Mouse (Mus musculus): ENCODE results near the gene Emid1.

Gene Emid1

DNA sequence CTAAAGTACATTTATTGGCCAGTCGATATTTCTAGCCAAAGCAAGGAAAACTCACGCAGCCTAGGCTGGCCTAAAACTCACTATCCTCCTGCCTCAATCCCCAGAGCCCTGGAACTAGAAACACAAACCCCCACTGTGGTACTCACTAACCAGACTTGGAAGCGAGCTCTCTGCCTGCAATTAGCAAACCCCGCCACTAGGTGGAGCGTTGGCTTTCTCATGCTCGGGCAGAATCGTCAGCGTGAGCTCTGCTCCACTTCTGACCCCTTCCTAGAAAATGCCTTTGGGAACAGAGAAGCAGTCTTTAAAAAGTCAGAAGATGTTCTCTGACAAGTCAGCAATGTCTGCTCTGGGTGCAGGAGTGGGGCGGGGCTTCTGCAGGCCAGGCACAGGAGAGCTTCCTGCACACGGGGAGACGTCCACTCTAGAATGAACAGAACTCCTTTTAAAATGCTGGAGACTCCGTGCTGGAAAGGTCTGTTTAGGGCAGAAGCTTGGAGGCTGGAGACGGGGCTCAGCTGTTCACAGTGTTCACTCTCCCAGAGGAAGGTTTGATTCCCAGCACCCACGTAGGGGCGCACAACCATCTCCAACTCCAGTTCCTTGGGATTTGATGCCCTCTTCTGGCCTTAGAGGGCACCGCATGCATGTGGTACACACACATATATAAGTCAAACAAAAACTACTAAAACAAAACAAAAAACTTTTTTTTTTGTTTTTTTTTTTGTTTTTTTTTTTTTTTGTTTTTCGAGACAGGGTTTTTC, 8.8 kb upstream of the Emid1 start:
- no peak for DNase-seq (ENCODE audit: low spot score in 2 of 2)

DNA sequence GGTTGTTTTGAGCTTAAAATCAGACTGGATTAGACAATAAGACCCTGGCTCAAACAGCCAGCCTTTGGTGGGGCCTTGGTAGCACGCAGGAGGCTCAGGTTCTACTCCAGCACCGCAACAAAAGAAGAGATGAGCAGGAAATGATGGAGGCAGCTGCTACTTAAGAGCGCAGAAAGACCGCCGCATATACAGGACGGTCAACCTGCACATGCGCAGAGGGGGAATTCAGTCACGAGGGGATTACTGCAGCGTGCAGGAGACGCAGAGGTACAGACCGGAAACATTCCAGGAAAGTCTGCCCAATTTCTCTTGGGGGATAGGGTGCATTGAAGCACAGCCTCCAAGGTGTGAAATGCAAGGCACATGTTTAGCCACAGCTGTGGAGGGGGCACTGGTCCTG, 6.0 kb upstream of the Emid1 start:
- DNase-seq (ENCODE audit: low spot score in 2 of 2), result no peak

DNA sequence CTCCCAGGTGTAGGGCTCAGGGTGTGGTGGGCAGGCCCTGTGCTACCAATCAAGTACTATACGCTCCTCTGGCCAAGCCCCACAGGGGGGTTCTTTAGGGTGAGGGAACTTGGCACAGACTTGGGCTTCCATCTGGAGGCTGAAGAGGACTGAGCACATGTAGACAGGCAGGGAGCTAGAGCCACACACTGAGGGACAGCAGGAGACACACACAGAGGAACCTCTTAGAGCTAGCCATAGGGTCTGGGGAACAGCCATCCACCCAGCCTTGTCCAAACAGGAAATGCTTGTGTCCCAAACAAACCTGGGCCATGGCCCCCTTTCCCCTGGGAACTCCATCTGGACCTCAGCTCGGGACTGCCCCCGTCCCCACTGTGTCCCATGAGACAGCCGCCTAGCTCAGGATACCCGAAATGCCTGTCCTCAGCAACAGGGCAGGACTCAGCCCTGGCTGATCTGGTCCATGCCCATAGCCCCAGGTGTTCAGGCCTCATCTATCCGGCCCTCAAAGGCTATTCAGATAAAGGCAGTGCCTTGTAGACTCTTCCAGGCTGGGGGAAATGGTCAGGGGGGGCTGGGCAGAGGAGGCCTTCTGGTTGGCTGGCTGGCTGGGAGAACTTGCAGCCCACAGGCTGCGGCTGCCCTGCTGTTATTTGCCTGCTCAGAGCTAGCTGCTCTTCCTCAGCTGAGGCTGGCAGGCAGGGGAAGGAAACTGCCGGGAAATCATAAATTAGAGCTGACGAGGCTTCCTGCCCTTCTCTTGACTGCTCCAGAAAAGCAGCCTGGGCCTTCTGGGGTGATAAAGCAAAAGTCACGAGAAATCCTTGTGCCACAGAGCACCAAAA, 3.1 kb upstream of the Emid1 start:
- DNase-seq (ENCODE audit: low spot score in 2 of 2), result peak in 1 of 2 experiments; percentile 40

DNA sequence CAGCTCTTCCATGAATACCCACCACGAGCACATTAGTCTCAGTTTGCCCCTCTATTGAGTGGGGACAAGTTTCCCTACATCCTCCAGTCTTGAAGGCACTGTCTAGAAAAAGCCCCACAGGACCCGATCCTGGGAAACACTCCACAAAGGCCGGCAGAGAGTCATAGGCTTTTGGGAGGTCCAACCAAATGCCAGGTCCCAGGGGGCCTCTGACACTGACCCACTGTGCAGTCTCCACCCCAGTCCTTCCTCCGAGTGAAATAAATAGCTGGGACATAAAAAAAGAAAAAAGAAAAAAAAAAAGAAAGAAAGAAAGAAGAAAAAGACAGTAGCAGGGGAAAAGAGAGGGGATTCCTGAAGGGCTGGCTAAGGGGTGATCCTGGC, 818 bp downstream of the Emid1 start:
- no peak for DNase-seq (ENCODE audit: low spot score in 2 of 2)

DNA sequence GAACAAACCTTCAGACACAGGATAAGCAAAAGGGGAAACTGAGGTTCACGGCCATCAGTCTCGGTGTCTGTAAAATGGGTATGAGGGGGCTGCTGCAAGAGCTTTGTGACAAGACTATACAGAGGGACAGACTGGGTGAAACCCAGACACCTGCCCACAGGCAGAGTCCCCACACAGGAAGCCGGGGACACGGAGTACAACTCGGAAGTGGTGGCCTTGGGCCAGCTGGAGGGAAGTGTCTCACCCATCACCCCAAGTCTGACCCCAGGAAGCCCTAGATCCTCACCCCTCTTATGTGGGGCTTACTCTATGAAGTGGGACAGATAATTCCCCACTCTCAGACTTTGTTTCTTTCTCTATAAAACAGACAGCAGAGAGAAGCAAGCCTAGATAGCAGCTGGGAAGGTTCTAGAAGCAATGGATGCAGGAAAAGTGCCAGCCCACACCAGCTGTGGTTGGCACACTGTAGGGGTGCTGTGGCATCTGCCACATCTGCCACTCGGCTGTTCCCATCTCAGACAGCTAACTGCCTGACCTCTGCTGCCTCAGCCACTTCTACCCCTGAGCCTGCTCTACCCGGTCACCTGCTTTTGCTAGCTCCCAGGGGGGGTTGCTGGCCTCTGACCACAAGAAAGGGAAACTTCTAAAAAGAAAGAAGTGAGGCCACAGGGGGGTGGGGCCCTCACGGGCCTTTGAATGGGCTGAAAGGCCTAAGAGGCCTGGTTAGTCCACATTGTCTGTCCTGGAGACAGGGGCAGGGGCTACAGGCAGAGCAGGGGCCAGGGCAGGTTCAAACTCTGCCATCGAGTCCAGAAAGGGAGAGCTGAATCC, 1.4 kb downstream of the Emid1 start:
- no peak for DNase-seq (ENCODE audit: low spot score in 2 of 2)

DNA sequence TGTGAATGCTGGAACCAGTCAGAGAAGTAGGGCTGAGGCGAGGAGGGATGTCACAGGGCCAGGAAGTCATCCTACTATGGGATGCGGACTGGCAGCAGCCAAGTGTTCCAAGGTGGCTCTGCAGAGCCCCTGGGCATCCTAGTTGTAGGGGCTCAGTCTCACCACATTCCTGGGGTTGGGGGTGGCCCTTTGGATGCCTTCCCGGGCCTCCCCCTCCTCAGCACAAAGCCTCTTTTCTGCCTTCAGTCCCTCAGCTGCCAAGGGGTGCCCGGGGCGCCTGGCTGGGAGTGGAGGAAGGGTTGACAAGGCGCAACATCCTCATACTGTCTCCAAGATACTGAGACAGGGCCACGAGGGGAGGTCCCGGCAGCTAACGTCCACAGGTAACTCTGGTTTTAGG, 2.1 kb downstream of the Emid1 start:
- DNase-seq (ENCODE audit: low spot score in 2 of 2), result no peak

DNA sequence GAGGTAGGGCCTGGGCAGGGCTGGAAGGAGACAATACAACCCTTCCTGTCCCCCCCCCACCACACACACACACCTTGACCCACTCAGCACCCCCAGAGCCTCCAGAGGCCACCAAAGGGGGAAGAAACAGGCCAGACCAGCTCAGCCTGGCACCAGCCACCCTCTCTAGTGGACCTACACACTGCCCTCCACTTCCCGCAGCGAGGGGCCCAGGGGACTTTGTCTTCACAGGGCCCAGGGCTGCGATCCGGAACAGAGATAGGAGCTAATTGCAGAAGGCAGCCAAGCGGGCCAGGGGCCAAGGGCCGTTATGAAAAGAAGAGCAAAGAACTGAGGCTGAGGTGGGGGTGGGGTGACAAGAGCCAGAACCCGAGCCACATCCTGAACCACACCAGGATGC, 2.8 kb downstream of the Emid1 start:
- DNase-seq (ENCODE audit: low spot score in 2 of 2), result no peak

DNA sequence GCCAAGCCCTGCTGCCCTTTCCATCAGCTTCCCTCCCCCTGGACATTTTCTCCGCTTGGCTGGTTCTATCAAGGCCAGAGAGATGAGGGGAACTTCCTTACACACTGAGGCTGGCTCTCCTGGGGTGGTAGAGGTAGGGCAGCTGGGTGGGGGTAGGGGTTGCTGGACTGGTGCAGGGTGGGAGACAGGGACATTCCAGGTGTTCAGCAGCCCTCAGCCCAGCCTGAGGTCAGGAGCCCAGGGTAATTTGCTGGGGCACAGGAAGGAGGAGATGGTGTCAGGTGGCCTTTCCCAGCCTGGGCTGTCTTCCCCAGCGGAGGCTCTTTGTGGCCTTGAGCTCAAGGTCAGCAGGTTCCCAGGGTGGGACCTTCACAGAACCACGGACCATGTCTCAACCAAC, 6.5 kb downstream of the Emid1 start:
- no peak for DNase-seq (ENCODE audit: low spot score in 2 of 2)

DNA sequence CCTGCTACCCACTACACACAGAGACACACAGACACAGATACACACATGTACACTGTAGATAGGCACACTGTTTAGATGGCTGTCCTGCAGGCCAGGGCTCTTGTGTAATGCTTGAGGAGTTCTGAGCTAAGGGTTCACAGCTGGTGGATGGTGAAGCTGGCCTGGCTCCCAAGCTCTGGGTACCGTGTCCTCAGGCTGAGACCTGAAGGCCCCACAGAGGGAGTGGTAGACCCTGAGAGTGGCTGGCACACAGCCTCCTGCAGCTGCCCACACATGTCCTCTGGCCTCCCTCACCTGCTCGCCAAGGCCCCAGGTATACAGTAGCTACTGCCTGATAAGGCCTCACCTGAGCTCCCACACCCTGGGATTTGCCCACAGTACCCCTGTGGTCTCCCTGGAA, 10.1 kb downstream of the Emid1 start:
- no peak for DNase-seq (ENCODE audit: low spot score in 2 of 2)

DNA sequence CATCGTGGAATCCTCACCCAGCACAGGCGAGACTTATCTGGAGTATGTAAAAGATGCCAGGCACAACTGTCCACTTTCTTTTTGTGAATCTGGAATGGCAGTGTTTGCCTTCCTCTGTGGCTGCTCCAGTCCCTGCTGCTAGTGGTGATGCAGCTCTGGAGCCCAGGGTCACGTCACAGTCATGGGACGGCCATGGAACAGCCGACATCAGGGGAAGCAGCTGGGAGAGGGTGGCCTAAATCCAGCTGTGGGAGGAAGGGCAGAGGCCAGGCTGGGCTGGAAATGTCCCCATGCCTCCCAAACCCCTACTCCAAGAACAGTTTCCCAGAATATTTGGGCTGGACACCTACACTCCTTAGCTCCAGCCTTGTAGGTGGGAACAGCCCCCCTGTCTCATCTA, 10.8 kb downstream of the Emid1 start:
- no peak for DNase-seq (ENCODE audit: low spot score in 2 of 2)

DNA sequence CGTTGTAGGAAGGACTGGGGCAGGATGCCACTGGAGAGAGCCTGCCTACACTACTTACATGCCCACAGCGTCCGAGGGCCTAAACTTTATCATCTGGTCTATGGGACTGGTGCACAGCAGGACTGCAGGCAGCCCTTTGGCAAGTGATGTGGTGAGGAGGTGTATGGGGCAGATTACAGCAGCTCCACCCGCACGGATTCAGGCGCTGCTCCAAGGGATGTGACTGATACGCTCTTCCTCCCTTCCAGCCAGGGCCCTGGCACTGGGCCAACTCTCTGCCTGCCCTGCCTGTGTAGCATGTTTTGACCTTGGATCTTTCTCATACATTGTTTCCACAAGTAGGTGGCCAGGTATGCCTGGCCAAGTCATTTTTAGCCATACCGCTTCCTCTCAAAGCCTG, 11.4 kb downstream of the Emid1 start:
- DNase-seq (ENCODE audit: low spot score in 2 of 2), result peak in 1 of 2 experiments; percentile 61

DNA sequence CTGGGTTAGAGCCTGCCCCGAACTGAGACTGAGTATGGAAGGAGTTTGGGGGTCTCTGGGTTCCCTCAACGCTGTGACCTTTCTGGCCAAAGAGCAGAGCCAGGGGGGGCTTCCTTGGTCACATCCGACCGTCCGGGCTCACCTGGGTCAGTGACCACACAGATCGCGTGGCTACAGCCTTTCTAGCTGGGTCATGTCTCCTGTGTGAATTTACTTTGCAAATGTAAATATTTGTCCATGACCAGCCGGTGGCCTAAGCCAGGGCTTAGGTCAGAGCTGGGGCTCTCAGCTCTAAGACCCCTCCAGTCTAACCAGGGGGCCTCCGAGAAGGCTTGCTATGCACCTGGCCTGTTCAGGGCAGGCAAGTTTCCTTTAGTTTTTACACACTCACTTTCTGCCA, 12.7 kb downstream of the Emid1 start:
- DNase-seq (ENCODE audit: low spot score in 2 of 2), result no peak

DNA sequence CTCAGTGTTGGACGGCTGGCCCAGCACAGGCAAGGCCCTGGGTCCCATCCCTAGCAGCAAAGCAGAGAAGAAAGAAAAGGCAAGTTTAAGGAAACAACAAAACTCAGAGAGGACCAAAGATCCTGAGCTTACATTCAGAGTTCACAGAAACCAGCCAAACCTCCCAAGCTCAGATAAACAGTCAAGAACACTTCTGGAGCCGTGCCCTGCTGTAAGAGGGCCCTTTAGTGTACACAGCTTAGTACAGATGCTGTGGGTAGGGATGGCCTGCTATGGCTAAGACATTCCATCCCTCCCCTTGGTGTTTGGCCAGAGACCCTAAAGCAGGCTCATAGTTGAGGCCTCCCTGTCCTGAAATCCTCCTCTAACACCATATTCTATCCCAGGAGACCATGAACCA, 13.4 kb downstream of the Emid1 start:
- no peak for DNase-seq (ENCODE audit: low spot score in 2 of 2)

DNA sequence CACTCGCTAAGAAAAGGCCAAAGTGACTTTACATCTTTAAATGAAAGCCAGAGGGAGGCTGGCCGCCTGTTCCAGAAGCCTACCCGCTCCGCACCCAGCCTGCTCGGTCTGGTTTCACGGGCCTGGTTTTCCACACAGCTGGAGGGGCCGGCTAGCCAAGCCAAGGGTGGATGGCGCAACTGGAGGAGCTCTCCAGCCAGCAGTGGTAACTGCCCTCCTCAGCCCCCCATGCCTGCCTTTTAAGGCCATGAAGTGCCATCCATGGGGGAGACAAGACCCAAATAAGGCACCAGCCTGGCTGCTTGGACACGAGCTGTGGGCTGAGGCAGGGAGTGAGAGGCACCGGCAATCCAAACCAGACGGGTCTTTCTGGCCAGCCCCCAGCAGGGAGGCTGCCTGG, 16.1 kb downstream of the Emid1 start:
- DNase-seq (ENCODE audit: low spot score in 2 of 2), result no peak

DNA sequence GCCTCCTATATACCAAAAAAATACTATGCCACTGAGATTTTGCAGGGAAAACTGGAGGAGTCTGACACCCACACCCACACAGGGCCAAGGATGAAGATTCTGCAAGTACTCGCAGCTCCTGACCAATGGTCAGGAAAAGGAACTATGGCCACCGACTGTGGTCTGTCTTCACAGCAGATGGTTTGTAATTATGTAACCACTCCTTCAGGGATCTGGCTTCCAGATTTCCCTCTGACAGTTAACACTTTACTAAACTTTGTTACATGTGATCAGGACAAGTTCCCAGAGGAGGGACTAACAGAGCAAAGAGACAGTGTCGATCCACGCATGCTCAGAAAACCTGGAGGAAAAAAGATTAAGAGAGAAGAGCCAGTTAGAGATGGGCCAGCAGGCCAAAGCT, 19.3 kb downstream of the Emid1 start:
- no peak for DNase-seq (ENCODE audit: low spot score in 2 of 2)

DNA sequence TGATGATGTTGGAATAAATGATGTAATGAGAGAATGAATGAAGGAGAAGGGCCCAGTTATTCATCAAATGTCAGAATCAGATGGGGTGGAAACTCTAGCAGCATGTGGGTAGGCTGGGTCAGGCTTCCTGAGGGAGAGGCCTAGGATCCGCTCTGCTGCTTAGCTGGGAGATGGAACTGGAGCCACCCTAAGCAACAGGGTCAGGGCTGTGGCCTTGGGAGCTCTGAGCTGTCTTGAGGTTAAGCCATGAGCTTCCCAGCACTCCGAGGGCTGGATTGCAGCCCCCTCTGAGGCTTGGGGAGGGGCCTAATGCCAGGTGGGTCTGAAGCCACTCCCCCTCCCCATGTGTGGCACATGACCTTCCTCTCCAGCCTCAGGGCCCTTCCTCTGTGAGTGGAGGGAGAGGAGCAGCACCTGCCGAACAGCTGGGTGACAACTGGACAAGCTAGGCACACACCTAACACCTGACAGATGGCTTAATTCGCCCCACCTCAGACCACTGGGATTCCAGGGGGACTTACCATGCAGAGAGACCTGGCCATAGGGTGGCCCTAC, 21.9 kb downstream of the Emid1 start:
- DNase-seq (ENCODE audit: low spot score in 2 of 2), result no peak

DNA sequence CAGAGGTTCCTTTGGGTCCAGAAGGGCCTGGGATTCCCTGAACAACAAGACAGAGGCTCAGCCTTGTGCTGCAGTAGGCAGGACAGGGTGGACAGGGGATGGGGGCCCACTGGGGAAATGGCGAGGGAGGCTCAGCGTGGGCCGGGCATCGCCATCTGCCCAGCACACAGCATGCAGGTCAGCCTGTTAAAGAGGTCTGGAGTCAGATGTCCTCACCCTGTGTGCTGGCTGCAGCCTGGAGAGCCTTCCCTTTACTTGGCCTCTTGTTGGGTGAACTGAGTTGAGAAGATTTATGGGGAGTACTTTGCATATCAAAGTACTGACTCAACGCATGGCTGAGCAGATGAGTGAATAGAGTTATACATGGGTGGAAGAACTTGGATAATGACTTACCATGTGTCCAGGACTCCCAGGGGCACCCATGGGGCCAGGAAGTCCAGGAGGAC, 23.0 kb downstream of the Emid1 start:
- no peak for DNase-seq (ENCODE audit: low spot score in 2 of 2)

DNA sequence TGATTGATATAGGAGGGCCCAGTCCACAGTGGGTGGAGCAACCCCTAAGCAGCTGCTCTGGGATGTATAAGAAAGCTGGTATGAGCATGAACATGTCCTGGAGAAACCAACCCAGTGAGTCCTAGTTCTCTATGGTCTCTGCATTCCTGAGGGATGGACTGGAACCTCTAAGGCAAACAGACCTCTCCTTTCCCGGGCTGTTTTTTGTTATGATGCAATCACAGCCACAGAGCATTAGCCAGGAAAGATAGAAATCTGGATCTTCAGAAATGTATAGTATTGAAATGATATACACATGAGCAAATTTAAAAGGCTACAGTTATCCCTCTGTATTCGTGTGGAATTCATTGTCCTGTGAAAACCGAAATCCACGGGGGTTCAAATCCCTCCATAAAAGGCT, 26.3 kb downstream of the Emid1 start:
- no peak for DNase-seq (ENCODE audit: low spot score in 2 of 2)

DNA sequence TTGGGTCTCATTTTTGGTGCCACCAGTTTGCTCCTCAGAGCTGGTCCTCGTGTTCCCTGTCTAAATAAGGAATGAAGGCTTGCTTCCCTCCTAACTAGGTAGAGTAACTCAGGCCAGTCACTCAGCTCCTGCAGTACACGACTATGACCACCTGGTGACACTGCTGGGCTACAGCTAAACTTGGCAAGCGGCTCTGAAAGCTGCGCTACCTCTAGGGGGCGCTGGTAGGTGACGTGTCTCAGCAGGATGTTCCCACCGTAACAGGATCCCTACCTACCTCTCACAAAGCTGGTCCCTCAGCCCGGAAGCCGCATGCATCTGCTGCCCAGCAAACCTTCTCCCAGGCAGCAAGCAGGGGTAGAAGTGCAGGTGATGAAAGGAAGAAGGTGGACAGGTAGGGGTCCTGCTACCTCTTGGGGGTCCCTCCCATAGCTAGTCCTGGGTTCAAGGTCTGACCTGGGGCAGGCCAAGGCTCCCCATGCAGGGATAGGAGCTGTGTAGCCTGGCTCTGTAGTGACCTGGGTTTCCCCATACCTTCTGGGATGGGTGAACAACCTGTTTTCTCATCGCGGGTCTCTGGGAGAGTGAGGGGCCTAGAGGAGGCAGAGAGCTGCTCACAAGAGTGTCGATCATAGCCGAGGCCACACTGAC, 37.0 kb downstream of the Emid1 start:
- DNase-seq (ENCODE audit: low spot score in 2 of 2), result peak; percentile 70 to 84

DNA sequence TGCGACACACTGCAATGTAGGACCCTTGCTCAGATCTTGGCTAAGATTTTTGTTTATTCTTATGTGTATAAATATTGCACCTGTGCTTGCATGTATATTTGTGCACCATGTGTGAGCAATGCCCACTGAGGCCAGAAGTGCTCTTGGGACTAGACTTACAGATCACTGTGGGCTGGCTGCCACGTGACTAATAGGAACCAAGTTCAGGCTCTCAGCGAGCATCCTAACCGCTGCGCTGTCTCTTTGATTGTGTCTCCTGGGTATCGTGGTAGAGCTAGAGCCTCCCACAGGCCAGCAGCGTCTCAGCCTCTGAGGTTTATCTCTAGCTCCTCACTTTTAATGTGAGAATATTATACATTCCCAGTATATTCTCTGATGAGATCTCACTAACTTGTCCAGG, 38.4 kb downstream of the Emid1 start:
- peak in 1 of 2 experiments; percentile 4 for DNase-seq (ENCODE audit: low spot score in 2 of 2)

DNA sequence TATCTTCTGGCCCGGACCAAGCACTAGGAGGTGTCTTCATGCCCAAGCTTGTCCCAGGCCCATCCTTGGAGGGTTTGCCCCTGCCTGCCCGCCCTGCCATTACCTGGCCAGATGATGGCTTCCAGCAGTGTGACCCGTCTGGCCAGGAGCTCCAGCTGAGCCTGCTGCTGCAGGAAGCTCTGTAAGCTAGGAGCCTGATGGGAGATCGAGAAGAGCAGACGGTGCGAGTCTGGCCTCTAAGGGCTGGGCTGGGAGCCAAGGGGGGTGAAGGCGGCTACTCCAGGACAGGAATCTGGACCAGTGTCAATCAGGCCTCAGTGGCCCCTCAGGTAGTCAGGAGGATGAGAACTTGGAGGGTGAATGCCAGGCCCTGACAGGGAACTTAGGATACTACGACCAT, 42.6 kb downstream of the Emid1 start:
- no peak for DNase-seq (ENCODE audit: low spot score in 2 of 2)
